Mouse (Mus musculus): ENCODE measurements around the gene Klhl5.

Gene Klhl5

DNA sequence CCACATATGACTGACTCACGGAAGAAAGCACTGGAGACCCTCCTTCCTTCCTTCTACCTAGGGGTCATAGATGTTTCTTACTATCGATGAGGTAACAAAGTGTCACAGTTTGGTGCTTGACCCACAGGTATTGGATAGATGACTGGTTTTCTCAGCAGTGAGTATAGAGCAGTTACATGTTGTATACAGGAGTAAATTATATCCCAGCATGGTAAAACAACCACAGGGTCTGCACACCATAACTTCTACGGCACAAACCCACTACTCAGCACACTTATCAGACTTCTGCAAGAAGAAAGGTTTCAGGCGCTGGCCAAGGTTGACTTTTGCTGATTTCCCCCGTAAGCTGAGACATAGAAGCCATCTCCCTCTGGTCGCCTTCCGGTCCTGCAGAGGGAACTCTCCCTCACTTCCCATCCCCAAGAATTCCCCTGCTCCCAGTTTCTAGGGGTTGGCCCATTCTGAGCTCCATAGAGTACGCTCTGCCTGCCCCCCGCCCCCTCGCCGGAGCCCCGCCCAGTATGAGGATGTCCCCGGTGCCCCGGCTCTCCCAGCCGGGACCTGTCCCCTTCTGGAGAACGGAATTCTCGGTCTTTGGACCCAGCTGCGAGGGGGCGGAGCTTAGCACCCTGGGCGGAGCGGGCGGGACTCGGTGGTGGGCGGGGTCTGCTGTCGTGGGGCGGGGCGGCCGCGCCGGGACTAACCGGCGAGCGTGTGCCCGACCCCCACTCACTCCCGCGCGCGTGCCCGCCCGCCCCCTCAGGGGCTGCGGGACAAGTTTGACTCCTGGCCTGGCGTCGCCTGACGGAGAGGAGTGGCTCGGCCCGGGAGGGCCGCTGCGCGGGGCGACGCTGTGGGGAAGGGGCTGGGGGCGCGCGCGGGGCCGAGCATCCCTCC, at the start of gene Klhl5:
Gene Klhl5, plus strand, starts transcription at position 664 of the 897 bp plus-strand sequence.
- DNase-seq (ENCODE audit: low spot score) = peak; percentile 92

DNA sequence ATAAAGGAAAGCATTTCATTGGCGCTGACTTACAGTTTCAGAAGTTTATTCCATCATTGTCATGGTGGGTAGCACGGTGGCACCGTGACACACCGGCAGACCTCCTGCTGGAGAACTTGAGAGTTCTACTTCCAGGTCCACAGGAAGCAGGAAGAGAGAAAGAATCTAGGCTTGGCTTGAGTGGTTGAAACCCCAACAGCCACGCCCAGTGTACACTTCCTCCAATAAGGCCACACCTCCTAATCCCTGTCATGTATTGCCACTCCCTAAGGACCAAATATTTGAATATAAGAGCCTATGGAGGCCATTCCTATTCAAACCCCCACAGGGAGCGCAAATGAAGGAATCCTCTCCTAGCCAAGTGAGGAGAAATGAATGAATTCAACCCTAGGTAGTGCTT, 49.7 kb upstream of the Klhl5 start:
- no peak for DNase-seq (ENCODE audit: low spot score)

DNA sequence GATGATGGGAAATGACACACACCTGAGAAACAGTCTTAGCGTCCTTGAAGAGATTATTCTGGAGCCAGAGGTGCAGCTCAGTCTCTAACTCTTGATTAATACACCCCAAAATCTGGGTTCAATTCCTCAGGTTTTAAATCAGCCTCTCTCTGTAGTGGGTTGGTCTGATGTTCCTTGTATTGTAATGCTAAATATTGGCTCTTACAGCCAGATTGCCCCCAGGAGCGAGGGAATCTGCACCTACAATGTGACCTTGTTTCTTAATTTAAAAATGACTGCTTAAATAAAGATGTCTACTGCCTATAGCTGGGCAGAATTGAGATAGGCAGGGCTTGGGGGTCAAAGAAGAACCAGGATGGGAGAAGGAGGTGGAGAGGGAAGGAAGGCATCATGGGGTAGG, 47.5 kb upstream of the Klhl5 start:
- no peak for DNase-seq (ENCODE audit: low spot score)

DNA sequence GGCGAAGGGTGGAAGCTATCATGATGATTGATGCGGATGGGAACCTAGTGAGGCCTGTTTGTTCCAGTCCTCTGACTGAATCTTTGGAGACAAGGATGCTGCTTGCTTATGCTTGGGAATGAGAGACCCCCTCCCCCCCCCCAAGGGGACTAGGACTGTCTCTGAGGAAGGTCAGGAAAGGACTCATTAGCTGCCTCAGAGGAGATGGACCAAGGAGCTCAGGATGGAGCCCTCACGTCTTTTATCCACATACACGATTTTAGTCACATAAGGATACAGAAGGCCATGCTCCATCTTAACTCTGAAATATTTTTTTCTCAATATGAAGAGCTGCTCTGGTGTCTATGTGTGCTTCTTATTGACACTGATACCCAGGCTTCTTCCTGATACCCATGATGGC, 45.1 kb upstream of the Klhl5 start:
- DNase-seq (ENCODE audit: low spot score) = no peak

DNA sequence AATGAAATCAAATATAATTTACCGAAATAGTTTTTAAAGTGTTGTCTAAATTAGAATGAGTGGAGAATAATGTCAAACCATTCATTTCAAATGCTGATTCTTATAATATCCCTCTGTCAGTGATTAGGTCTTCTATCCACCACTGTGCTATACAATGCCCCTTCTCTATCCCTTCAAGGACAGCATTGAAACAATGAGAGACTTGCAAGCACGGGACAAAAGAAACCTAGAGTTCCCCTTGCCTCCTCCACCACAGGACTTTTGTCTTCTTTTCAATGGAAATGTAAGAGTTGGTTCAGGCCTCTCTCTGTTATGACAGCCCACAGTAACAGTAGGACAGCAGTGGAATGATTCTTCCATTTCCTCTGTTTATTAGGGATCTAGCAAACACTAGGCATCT, 44.1 kb upstream of the Klhl5 start:
- DNase-seq (ENCODE audit: low spot score) = no peak

DNA sequence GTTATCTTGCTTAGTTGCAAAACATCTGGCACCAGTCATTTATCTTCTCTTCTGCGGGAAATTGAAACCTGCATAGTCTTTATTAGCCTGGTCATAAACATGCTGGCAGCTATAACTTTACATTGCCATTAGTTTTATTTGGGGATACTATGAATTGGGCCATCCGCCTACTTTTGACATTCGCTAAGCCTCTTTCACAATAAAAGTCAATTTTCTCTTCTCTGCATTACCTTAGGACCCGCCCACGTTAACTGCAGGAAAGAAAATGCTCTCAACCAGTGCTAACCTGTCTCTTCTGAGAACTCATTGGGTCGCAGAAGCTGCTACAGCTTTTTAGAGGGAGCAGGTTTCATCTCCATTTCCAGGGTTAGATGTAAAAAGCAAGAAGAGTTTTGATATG, 39.2 kb upstream of the Klhl5 start:
- DNase-seq (ENCODE audit: low spot score) = no peak

DNA sequence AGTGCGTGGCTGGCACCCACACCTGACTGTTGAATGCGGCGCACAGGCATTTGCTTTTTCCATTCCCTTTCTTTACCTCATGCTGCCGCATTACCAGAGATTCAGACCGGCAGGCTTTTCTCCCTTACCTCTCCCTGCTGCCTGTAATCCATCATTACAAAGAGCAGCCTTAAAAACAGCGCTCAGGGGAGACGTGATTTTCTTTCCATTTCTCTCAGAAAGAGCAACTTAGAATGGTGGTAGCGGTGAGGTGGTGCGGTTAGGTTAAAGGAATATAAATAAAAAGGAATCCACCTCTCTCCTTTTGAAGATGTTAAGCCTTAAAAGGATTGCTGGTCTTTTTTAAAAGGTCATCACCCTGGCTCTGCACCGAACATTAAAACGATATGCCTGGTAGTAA, 37.5 kb upstream of the Klhl5 start:
- no peak for DNase-seq (ENCODE audit: low spot score)

DNA sequence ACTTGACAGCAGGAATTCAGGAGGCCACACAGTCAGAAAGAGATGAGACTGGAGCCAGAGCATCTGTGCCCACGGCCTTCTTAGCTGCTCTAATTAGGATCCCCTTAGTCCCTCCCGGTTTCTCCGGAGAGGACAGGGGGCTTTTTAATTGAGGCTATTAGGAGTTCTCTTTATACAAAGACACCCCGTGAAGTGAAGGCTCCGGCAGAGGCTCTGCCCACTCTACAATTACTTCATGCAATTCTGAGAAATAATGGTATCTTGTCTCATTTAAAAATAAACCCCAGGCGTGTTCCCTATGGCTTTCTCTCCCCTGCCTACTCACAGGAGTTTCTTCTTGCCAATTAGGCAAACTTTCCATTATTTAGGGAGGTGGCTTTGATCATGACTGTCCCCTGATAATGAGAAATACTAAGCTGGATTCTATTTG, 35.6 kb upstream of the Klhl5 start:
- no peak for DNase-seq (ENCODE audit: low spot score)

DNA sequence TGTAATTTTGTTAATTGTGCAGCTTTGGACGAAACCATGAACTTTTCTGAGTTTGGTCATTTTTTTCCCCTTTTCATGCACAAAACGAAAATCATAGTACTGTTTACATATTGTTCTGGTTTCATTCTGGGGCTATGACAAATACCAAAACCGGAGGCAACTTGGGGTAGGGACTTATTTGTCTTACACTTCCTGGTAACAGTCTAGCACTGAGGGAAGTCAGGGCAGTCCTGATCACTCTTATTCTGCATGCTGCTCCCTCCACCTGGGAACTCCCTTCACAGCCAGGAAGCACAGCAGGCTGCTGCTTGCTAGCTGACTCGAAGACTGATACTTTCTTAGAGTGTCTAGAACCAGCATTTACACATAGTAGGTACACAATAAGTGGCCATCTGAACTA, 34.1 kb upstream of the Klhl5 start:
- DNase-seq (ENCODE audit: low spot score) = no peak

DNA sequence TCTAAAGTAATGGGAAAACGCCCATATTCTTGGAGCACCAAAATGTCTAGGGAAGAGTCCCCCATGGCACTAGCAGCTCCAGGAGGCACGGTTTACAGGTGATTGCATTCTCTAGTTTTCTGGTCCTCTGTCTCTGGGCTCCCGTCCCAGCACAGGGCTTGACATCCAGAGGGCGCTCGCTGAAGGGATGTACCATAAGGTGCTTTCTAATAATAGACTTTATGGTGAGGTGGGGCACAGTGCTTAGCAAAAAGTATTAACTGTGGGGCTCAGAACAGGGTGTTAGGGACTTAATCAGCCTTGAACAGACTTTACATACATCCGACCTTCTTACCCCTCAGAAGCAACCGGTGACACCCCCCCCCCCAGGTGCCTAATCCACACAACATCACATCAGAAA, 32.6 kb upstream of the Klhl5 start:
- DNase-seq (ENCODE audit: low spot score) = peak; percentile 15

DNA sequence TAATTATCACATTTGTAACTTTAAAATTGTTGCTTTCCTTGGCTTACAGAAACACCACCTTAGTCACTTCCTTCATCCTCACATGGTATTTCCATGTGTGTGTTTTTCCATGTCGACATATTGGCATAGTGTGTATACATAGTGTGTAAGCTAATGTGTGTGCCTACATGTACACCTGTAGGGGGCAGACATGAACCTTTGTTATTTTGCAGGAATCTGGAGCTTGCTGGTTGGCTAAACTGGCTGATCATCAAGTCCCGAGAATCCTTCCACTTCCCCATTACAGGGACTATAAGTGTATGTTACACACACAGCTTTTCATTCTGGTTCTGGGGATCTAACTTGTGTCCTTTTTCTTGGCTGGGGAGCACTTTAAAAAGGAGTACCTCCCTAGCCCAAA, 31.3 kb upstream of the Klhl5 start:
- no peak for DNase-seq (ENCODE audit: low spot score)

DNA sequence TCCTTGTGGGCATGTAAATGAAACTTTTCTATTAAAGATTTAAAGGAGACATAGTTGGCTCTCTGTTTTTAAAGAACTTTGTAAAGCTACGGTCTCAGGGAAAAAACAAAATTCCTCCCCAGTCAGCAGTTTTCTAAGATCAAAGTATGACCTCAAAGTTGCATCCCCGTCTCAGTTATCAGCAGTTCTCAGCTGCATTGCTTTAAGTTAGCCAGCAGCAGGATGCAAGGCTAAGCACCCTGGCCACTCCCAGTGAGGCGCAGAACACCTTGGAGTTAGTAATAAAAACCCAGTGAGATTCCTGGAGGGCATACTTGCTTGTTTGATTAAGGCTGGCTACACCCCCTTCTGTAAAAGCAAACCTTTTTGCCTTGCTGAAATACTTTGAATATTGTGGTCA, 30.6 kb upstream of the Klhl5 start:
- DNase-seq (ENCODE audit: low spot score) = no peak

DNA sequence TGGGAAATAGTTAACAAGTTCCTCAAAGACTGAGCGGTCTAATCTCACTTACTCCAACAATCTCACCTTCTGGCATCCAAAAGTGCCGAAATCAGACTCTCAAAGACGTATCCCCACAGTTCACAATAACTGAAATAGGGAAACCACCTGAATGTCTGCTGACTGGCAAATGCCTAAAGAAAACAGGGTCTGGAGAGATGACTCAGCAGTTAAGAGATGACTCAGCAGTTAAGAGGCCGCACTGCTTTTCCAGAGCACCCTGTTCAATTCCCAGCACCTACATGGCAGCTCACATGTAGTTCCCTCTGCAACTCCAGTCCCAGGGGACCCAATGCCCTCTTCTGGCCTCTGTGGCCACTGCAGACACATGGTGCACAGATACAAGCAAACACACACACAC, 29.3 kb upstream of the Klhl5 start:
- DNase-seq (ENCODE audit: low spot score) = no peak

DNA sequence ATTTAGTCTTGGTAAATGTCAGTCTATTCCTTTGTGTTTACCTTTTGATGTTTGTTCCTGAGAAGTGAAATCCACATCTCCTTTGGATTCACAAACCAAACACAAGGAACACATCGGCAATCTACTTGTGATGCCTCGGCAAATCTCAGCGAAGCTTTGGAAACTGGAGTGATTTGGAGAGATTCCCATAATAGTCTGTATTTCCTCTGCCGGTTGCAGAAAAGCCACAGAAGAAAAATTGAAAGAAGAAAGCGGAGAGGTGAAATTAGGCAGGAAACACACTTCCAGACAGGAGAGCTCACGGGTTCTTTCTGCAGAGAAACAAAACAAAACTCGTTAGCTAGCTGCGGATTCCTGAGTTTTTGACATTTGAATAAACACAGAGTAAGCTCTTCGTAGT, 27.5 kb upstream of the Klhl5 start:
- no peak for DNase-seq (ENCODE audit: low spot score)

DNA sequence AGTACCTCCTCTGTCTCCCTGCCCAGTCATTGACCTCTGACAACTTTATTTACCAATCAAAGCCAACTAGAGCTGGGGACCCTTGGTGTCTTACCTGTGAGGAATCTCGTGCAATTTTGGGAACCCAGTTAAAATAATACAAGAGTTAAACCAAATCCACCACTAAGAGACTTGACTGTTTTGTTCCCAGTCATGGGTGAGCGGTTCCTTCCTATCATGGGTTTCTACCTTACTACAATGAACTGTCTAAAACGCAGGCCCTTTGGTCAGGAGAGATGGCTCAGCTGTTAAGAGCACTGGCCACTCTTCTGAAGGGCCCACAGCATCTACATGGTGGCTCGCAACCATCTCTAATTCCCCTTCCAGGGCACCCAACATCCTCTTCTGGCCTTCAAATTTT, 25.5 kb upstream of the Klhl5 start:
- DNase-seq (ENCODE audit: low spot score) = no peak

DNA sequence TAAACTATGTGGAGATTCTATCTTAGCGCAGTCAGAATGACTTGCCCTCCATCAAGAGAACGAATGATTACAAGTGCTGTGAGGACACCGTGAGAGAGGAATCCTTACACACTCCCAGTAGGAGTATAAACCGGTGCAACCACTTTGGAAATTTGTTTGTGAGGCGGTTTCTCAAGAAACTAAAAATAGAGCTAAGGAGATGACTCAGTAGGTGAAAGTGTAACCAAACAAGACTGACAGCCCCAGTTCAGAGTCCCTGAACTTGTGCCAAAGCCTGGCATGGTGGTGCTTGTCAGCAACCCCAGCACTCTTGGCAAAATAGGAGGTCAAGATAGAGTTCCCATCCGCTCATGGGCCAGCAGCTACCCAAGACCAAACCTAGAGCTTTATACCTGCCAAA, 20.8 kb upstream of the Klhl5 start:
- DNase-seq (ENCODE audit: low spot score) = peak; percentile 47

DNA sequence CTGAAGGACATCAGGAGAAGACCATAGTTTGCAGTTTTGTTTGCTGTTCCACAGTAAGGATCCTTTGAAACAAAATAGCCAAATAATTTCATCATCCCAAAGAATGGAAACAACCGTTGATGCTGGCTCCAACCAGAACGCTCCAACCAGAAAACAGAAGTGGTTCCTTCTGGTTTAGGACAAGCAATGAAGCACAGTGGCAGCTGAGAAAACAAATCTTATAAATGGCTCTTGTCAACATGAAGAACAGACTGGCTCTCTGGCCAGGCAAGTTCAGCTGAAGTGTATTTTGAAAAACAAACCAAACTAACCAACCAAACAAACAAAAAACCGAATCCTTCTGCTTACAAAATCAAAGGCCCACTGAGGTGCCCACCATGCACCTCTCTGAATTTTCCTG, 17.6 kb upstream of the Klhl5 start:
- no peak for DNase-seq (ENCODE audit: low spot score)

DNA sequence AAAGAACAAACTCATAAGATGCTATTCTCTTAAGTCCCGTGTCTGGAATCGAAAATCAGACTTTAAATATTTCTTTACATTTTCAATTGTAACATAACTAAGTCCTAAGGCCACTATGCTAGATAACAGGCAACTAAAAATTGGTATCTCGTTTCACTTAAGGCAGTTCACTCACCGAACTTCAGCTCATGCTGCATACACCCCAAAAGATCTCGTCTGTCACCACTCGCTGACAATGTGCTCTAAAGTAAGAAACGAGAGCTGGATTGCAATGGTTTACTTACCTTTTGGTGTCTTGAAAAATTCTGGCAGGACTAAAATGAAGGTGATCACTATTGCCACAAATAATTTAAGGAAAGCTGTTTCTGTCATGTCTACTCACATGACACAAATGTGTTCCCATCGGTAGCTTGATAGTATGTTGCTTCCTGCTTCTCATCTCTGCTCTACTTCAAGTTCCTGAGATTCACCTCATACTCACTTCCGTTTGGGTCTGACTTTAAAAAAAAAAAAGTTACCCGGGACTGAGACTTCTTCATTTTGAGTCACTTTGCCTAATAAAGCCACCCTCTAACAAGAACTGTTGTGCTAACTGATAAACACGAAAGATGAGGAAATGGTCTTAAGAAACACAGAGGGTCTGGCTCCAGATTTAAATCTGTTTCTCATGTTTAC, 16.0 kb upstream of the Klhl5 start:
- no peak for DNase-seq (ENCODE audit: low spot score)

DNA sequence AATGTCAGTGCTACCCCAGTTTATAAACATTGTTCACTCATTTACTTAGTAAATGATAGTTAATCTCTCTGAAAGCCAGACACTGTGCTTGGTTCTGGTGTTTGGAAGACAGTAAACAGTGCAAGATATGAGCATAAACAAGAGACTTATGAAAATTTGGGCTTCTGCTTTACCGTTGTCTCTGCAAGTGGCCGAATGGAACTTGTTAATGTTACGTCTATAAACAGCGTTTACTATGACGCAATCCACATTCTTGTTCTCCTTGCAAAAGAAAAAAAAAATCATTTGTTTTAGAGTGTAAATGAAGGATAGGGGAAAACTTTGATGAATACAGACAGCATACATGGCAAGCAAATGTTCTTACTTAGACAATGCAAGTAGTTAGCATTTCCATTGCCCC, 15.4 kb upstream of the Klhl5 start, which contains the start of gene Tmem156:
Gene Tmem156, minus strand, starts transcription at position 212 of the 400 bp plus-strand sequence.
- DNase-seq (ENCODE audit: low spot score) = no peak

DNA sequence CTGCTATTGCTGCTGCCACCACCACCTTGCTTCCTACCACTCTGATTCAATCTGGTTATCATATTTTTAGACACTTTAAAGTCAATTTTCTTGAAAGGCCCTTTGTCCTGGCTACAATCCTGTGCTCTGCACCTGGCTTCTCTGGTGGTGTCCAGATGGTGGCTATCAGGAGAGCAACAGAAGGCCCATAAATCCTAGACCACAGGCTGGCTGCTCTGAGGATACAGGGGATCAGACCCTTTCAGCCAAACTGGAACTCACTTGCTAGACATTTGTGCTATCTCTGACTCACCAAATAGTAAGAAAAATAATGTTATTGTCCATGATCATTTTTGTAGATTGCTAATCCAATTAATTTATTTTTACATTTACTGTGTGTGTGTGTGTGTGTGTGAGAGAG, 13.6 kb upstream of the Klhl5 start:
- DNase-seq (ENCODE audit: low spot score) = no peak

DNA sequence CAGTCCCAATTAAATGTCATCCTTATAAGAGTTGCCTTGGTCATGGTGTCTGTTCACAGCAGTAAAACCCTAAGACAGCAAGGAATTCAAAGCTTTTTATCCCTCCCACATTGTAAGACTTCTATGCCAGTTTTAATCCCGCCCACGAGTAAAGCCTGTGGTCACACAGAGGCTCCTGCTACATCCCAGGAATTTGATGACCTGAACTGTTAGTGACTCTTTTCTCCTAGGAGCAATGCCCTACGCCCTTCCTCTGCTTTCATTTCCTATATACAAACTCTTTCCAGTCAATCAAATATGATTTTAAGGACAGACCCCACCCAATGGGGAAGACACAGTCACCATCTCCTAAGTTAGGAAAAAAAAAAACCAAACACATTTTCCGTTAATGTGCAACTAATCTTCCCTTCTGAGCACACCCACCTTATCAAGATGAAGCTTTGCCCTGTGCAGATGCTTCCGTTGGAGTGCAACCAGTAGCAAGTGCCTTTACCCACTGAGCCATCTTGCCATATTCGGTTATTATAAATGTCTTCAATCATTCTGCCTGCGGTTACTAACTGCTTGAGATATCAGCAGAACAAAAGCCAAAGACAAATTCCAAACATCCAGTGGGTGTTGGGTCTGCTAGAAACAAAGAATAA, 12.3 kb upstream of the Klhl5 start:
- no peak for DNase-seq (ENCODE audit: low spot score)

DNA sequence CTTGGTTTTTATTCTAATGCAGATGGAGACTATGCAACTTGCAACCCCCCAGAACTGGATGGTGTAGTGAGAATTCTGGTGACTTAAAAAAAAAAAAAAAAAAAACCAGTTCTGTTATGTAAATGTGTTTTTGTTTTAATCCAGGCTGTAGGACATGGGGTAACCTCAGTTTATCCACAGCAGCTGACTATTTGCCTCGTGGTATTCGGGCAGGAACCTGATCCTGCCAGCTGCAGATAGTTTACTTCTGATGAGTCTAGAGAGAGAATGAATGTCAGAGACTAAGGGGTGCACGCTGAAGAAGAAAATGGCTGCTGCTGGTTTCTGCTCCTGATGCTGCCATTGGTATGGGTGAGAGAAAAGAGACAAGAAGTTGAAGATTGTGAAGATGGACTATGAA, 11.3 kb upstream of the Klhl5 start:
- no peak for DNase-seq (ENCODE audit: low spot score)

DNA sequence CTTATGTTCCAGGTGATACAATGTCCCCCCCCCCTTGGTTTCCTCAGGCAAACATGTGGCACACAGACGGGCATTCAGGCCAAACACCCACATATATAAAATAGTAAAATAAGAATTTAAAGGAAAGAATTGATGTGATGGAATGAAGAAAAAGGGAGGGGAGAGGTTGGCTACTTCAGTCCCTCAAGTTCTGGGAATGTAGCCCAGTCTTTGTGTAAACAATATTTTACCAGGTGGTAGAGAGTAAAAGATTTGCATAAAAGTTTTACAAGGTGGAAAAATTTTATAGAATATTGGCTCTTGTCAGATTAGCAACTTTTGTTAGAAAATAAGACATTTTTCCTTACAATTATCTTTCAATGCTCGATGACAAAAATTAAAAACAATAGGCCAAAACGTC, 10.5 kb upstream of the Klhl5 start:
- DNase-seq (ENCODE audit: low spot score) = no peak
